10 mouse cellular contexts compared by ENCODE assay signal in the genomic region with DNA sequence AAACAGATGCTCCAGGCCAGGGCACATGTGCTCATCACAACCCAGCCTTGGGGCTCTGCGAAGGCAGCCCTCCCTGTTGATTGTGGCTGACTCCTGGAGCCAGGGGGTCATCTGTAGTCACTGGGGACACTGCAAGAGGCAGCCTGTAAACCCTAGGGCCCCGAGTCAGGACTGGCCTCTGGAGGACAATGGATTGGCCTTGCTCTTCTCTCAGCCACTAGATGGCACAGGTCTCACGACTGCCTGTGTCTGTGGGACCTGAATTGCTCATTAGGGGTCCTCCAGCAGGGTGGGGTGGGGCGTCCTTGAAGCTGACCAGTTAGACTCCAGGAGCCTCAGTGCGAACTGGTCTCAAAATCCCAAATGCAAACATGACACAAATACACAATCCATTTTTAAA. TPM values are rescaled to one million over a fixed set of nuclear protein-coding genes. Genes with fewer than 3 reads are reported as not detected.
DNase-seq lines count a peak whose midpoint lies in the region; ATAC-seq lines count a peak whose summit lies in the region.
"Had no signal": no experiment of that assay in that cellular context is flagged by ENCODE, and none has a peak within 500 bp of the region (broad histone marks: within the 10 kb centered on the region; RNA-seq: fewer than 3 reads in every experiment).

No protein-coding gene starts in this region.

- peak; percentile 68 to 72 for DNase-seq in cerebellum, postnatal 10 days
- no peak for DNase-seq in cerebellum, adult 8-10 months
- peak; percentile 35 for DNase-seq in 3T3-L1 (ENCODE audit: low read depth, low spot score)
- peak; percentile 60 to 70 for DNase-seq in cerebellum, postnatal 25 days
- peak; percentile 61 for DNase-seq in retina, embryonic 14.5 days (ENCODE audit: low spot score)
- no peak for DNase-seq in right cerebral cortex, postnatal 25 days
- DNase-seq in layer of hippocampus, adult 9-10 months (ENCODE audit: low spot score) = no peak

- H3K9ac ChIP-seq in hindbrain, embryonic 16.5 days (ENCODE audit: low read depth, low read length) = no peak overlapping the region
- H3K9ac ChIP-seq: heart, embryonic 13.5 days had no signal

- peaks cover 7% of the 10 kb centered on the region for H3K36me3 ChIP-seq in hindbrain, embryonic 16.5 days (ENCODE audit: control insufficient read depth, insufficient read depth, low read length)

- no peak overlapping the region for H3K4me2 ChIP-seq in hindbrain, embryonic 16.5 days (ENCODE audit: low read length)
- H3K4me2 ChIP-seq: heart, embryonic 13.5 days had no signal

- no peaks in the 10 kb centered on the region for H3K27me3 ChIP-seq in hindbrain, embryonic 16.5 days (replicated peaks; ENCODE audit: control insufficient read depth, insufficient read depth, low read length)
- H3K27me3 ChIP-seq: heart, embryonic 13.5 days had no signal

- no peak overlapping the region for H3K4me3 ChIP-seq in hindbrain, embryonic 16.5 days (ENCODE audit: low read length)
- H3K4me3 ChIP-seq: heart, embryonic 13.5 days had no signal

- ATAC-seq in hindbrain, embryonic 16.5 days = 0 out of 2 replicates have a peak, but pooled peaks have one; percentile 38

- H3K9me3 ChIP-seq in hindbrain, embryonic 16.5 days (ENCODE audit: control insufficient read depth, low read length) = no peaks in the 10 kb centered on the region
- H3K9me3 ChIP-seq: G1E; heart, embryonic 13.5 days had no signal

- no peaks in the 10 kb centered on the region; the same call in 1 of the 2 replicates for H3K4me1 ChIP-seq in hindbrain, embryonic 16.5 days (ENCODE audit: control insufficient read depth, insufficient read depth, low read depth, low read length)
- H3K4me1 ChIP-seq: heart, embryonic 13.5 days had no signal

- WGBS in hindbrain, embryonic 16.5 days = 17% methylated on average over 5 of the region's 5 CpGs

- no peak overlapping the region for H3K27ac ChIP-seq in hindbrain, embryonic 16.5 days (ENCODE audit: low read depth, low read length)
- H3K27ac ChIP-seq: heart, embryonic 13.5 days had no signal

RNA-seq across cellular contexts. Expression of gene Slc29a4, which starts 19.2 kb away (rescaled TPM):
- polyA plus RNA-seq in hindbrain, embryonic 16.5 days (2015; fragmentation: Nextera tagmentation; extraction: Ambion mirVana) = 87.4 and 98.0 TPM in 2 replicates
- polyA plus RNA-seq: G1E had no signal

RNA-seq across cellular contexts. Expression of gene Wipi2, which starts 45.6 kb away (rescaled TPM):
- polyA plus RNA-seq in hindbrain, embryonic 16.5 days (2015; fragmentation: Nextera tagmentation; extraction: Ambion mirVana) = 36.8 and 42.0 TPM in 2 replicates

Comparison
In these comparisons a context has a peak if more than half of its experiments do, and no peak if none do; other contexts are left out.
1. DNase-seq: peak in cerebellum, postnatal 10 days (2 of 2), 3T3-L1 (single experiment), cerebellum, postnatal 25 days (2 of 2) and retina, embryonic 14.5 days (single experiment); none in cerebellum, adult 8-10 months (single experiment), right cerebral cortex, postnatal 25 days (single experiment) and layer of hippocampus, adult 9-10 months (single experiment).